Mouse (Mus musculus) mature B cell (primary cell): Measurements from ENCODE around the gene Btbd11.

Experiments
- in situ Hi-C: fragments of 300-500 bp; cut with MboI; formaldehyde crosslinking; loops from 2 replicates; pipeline ENCODE4 v1.14.3; 2019

The Btbd11 gene

DNA sequence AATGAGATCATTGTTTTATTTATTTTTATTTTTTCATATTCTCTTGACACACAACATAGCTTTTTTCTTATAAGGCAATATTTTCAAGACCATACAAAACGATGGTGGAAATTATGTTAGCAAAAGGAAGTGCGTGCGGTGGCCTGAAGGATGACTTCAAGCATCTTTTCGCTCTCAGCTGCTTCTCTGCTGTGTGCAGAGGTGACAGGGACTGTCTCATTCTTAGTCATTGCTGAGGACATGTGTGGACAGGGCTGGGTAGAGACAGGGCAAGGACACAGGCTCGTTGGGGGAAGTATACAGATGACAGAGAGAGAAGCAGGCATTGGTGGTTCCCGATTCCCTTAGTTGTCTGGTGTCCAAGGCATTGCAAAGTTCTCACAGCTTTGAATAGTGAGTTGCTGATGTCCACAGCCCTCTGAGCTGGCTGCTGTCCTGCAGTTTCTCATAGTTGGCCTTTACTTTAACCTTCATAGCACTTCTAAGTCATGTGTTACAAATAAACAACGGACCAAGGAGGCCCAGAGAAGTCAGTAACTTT, 135.7 kb downstream of the Btbd11 start:
- in situ Hi-C loops: no loop called here

DNA sequence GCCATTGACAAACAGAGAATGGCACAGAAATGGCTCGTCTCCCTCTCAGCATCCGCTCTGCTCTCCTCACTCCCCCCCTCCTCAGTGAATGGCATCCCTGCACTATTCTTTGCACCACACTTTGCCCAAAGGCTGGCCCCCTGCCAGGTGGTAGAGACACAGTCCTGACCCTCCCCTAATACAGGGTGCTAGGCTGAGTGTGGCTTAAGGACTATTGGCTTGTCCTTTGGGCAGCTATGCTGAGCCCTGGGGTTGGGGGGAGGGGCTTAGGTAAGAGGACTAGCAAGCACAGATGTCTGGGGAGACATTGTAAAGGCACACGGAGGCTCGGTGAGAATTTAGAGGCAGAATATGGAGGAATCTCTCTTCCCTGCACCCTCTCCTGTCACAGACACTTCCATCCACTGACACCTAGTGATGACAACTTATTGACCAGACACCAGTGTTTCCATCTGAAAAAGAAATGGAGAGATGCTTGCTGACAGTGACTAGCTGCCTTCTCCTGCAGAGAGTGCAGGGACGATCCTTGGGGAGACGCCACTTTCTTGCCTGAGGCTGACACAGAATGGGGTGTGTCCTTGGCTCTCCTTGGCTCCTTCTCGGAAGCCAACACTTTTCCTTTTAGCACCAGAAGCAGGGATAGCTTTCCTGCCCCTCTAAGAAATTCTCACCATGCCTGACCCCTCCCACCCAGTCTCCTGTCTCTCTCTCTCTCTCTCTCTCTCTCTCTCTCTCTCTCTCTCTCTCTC, 138.8 kb downstream of the Btbd11 start:
- in situ Hi-C loops: no loop called here

DNA sequence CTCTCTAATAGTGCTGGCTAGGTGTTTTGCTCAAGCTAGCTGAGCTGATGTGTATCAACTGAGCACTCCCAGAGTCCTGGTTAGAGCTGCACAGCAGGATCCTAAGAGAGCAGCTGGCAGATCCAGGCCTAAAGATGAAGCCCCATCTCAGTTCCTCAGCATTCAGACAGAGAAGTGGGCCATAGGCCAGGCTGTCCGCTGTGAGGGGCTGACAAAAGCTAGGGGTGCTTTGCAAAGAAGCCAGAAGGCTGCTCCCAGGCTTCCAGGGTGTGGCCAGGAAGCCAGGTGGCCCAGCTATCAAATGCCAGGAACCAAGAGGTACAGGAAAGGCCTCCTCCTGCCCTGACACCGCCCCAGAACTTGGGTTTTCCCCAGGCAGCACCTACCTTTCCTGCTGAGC, 140.0 kb downstream of the Btbd11 start:
- in situ Hi-C loops: no loop called here

DNA sequence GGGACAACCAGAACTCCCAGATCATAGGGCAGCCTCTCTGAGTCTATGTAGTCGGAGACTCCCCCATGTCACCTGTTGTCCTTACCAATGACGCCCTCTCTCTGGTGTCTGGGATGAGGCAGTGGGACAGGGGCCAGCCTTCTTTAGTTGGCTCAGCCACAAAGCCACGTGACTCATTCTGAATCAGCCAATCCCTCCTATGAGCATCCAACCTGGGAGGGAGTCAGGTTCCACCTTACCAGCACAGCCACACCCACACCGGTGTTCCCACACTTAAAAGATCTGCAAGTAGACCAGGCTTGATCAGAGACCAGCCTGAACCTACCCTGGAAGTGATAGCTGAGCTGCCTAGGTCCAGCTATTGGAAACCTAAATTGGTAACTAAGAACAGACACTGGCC, 141.1 kb downstream of the Btbd11 start:
- in situ Hi-C loops: no loop called here

DNA sequence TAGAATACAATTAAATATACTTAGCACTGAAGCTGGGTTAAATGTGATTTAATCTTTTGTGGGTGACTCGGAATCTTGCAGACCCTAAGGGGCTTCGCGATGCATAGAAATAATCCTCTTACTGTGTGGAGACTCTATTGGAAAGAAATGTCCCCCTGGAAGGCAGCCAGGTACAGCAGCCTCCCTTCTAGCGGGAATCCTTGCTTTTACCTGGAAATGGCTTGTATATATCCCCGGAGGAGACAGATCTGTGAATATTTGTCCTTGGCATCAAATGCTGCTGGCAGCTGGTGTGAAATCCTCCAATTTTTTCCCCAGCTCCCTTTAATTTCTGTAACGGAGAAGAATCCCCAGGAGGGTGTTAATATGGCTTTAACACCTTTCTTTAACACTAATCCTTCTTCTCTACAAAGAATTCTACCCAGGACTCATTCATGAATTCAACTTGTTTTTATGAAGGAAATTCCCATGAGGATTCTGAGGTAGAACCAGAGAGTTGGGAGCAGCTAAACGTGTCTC, 146.6 kb downstream of the Btbd11 start:
- in situ Hi-C loops: no loop called here

DNA sequence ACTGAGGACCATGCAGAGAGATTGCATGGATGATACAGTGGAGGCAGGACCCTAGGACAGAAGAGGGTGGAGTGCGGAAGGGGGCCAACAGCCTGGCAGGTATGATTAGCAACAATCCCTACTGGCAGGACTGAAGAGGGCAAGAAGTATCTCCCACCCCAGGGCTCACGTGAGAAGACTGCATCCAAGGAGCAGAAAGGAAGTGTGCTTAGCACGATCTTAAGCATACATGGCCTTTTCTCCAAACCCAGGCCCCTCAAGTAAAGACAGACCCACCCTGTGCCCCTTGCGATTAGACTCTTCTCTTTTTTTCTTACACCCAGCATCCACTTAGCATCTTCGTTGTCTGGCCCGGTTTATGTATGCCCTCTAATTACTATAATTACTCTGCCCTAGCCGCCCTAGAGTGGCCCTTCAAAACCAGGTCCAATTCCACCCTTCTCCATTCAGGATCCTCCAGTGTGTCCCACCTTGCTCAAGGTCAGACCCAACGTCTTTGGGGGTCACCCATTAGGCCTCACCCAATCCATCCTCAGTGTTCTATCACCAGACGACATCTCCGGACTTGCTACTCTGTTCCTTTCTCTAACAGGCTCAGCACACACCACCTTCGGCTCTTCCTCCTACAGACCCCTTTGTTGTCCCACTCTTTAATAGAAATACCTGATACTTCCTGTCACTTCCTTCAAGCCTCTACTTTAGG, 151.6 kb downstream of the Btbd11 start:
- in situ Hi-C loops: no loop called here

DNA sequence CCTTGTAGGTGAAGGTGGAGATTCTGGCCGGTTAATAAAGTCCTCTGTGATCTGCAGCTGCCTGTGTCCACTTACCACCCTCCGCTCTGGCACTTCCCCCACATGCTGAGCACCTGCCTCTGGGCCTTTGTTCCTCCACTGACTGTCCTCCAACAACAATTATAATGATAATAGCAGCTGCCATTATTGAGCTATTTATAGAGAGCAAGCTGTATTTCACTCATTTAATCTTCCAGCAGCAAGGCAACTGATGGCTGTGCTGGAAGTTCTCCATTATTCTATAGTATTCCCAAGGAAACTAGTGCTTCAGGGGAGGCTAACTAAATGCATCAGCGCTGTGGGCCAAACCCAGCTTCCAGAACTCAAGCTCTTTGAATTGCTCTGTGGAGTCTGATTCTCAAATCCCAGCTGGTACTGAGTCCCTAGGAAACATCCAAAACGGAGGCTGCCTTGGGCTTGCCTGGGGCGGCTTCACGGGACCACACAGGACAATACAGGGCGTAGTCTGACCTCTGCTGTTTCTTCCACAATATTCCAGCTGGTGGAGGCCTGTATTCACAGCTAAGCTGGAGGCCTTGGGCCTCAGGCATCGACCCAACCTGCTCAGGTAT, 153.0 kb downstream of the Btbd11 start:
- in situ Hi-C loops: no loop called here

DNA sequence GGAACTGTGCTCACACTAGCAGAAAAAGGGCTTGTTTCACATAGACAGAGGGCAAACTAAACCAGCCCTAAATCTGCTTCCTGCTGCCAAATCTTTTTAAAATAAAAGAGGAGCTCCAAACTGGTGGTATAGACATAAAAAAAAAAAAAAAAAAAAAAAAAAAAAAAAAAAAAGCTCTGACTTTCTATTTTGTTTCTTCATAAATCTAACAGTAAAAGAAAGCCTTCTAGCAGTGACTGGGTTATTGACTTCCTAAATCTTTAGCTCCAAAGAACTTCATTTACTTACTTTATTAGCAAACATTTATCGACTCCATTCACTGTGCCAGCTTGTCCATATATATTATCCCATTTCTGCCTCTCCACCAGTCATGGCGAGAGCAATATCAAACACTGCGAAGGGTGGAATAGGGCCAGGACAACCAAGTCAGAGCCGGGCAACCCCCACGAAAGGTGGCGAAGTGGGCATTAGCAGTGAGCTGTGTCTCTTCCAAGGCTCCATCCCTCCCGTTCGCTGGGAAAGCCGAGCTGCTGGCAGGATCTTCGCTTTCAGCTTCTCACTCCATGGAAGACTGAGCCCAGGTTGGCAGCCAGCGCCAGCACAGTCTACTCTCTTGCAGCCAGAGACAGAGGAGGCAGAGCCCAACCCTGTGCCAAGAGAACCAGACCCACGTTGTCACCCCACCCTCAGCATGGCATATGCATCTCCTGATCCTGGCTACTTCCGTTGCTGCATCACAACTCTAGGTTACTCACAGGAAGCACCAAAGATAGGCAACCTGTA, 153.9 kb downstream of the Btbd11 start:
- in situ Hi-C loops: no loop called here

DNA sequence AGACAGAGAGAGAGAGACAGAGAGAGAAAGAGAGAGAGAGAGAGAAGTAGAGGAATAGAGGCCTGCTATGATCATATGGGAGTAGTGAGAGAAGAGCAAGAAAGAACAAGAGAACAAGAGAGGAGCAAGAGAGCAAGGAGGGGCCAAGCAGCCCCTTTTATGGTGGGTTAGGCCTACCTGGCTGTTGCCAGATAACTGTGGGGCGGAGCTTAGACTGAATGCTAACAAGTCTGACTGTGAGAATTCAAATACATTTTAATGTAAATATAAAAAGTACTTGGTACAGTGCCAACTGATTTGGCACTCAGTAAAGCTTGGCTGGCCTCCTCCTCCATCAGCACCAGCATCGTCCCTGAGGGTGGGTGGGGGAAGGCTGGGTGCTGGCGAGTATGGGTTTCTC, 154.9 kb downstream of the Btbd11 start:
- in situ Hi-C loops: no loop called here

DNA sequence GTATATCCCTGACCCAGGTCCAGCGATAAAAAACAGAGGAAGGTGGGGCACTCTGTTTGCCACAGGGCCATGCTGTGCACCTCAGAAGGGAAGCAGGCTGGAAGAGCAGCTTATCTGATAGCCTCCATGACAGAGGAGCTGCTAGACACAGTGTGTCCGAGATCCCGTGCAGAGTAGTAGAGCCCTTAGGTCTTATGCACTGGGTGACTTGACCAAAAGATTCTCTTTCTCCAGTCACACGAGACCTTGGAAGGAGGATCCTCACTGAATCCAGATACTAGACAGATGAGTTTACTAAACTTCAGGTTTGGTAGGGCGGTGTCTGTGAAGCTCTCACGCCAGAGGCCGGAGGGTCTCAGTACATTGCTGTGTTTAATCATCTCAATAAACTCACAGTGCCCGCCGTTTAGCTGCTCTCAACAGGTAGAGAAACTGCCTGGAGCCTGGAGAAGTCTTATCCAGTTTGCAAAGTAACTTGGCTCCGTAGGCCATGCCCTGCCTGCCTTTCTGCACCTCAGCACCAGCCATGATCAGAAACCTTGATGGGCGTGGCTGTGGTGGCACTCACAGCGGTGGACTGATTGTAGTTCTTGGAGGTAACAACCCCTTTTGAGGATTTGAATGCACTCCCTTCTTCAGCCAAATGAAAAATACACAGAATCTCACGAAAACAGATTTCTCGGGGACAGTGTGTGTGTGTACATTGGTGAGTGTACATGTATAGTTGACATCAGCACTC, 155.4 kb downstream of the Btbd11 start:
- in situ Hi-C loops: no loop called here

DNA sequence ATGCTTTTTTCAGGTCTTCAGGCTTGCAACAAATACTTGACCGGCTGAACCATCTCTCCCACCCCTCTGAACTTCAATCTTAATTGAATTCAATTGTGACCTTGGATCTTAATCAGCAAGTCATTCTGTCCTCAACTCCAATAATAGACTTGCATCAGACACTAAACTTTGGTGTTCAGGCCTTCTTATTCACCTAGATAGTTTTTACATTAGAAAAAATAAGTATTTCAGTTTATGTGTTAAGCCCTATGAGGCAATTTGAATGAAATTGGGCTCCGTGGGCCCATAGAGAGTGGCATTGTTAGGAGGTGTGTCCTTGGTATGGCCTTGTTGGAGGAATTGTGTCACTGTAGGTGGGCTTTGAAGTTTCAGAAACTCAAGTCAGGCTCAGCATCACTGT, 156.7 kb downstream of the Btbd11 start:
- in situ Hi-C loops: no loop called here

DNA sequence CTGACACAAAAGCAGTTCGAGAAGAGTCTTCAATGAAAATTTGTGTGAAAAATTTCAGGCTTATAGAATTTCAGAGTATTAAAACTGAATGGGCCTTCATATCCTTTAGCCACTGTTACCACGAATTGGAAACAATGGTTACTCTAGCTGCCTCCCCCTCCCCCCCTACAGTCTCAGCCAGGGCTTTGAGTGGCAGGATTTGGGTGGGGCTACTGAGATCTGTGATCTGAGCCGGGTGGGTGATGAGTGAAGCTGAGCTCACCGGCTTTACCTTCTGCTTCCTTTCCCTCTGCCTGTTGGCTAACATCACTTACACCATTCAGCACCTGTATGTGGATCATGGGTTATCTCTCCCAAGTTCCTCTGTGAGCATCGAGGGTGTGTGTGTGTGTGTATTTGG, 158.4 kb downstream of the Btbd11 start:
- in situ Hi-C loops: no loop called here

DNA sequence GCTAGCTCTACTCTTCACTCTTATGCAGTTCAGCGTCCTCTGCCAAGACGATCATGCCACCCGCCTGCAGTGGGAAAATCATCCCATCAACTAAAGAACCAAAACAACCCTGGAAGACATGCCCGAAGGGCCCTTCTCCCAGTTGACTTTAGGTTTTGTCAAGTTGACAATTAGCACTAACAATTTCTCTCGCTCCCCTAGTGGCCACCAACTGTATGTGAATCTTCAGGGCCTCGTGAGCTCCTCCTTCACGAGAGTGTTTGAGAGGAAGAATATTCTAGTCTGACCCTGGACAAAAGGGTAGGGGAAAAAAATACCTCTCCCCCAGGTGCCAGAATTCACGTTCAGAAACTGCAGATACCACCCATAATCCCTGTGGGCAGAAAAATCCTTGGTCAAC, 168.6 kb downstream of the Btbd11 start:
- in situ Hi-C loops: no loop called here

DNA sequence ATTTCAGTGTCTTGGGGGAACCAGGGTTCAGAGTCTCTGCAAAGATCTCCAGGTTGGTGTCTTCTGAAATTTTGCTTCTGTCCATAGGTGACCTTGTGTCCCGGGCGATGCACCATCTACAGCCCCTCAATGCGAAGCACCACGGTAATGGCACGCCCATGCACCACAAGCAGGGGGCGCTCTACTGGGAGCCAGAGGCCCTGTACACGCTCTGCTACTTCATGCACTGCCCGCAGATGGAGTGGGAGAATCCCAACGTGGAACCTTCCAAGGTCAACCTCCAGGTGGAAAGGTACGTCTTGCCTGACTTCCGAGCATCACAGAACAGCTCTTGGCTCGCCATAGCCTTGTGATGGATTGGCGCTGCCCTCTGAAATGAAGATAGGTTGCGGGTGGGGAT, 174.8 kb downstream of the Btbd11 start:
- in situ Hi-C loops: no loop called here

DNA sequence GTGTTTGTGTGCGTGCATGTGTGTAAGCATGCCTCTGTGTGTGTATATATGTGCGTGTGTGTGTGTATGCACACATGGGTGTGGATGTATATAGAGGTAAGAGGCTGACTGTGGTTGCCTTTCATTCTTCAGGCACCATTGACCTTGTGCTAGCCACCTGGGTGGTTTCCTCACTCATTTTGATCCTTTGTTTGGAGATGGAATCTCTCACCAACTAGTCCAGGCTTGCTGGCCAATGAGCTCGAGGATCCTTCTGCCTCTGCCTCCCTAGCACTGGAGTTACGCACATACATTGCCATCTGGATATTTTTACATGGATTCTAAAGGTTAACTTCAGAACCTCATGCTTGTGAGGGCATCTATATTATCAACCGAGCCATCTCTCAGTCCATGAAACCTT, 184.8 kb downstream of the Btbd11 start:
- in situ Hi-C loops: no loop called here

DNA sequence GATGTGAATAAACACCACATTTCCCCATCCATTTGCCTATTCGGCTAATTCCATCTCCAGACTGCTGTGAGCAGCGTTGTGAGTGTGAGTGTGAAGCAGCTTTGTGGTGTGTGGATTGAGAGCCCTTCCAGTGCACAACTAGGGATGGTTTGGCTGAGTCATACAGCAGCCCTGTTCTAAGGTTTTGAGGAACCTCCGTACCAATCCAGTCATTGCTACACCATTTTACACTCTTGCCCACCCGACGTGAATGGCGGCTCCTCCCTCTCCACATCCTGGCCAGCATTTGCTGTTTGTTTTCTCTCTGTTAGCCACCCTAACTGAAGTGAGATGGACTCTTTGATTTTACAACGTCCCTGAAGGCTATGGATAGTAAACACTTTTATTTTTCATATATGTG, 186.0 kb downstream of the Btbd11 start:
- in situ Hi-C loops: no loop called here

DNA sequence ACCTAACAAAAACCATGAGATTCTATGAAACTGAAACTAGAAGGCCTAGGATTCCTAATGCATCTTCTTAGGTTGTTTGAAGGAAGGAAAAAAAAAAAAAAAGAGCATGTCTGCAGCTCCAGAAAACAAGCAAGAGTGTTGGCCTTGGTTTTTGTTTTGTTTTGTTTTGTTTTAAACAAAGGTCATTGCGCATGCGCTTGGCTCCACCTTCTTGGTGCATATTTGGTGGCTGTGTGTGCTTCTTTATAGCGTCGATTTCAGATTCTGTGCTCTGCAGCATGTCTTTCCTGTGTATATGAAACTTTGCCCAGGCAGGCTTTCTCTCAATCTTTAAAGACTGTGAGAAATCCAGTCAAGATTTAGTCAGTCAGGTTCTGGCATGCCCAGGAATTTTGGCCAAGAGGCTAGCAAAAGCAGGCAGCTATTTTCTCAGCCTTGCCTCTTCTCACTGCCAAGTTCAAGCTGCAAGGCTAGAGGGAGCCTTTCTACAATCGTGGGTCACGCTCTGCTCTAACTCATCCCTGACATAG, 191.3 kb downstream of the Btbd11 start:
- in situ Hi-C loops: no loop called here

DNA sequence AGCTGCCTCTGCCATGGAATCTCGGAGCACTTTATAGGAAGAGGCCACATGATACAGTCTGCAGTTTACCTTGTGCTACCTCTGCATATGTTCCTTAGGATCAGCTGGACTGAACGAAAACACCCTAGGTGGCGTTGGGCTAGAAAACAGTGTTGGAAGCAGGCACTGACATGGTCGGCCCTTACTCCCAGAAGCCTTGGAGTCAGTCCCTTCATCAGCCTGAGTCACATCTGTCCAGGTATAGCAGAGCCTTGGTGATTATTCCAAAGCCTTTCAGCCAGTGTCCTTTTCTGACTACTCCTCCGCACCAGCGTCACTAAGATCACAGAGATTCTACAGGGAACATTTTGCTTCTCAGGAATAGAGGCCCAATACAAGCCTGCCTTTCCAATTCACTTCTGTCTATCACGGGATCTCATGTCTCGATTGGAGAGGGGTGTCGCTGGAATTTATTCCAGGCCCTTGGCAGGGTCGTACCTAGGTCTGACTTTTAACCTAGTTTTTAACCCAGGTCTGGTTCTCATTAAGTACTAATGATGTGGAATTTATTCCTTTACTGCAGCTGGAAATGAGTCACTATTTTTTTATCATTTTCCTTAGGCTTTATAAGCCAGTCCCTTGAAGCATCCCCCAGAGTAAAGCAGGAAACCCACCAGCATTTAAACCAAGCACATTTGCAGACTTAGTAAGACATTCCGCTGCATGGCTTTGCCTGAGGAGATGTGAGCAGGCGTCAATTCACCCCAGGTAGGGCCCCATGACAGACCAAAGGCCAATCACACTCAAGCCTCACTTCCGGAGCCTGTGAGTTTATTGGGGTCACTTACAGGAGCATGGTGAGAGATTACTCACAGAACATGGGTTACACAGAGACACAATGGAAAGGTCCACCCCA, 192.2 kb downstream of the Btbd11 start:
- in situ Hi-C loops: no loop called here

DNA sequence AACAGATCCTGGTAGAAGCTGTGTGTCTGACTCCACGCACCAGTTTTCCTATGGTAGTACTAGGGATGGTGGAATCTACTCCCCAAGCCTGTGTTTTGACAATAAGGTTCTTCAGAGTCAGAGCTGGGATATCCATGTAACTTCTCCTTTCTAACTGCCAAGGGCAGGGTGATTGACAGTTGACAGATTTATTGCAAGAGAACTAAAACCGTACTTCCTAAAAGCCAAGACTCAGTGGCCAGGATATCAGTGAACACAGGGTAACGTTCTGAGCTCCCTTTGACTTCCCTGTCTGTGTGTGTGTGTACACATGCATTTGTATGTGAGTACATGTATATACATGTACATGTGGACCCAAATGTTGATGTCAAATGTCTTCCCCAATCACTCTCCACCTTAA, 201.1 kb downstream of the Btbd11 start:
- in situ Hi-C loops: no loop called here

DNA sequence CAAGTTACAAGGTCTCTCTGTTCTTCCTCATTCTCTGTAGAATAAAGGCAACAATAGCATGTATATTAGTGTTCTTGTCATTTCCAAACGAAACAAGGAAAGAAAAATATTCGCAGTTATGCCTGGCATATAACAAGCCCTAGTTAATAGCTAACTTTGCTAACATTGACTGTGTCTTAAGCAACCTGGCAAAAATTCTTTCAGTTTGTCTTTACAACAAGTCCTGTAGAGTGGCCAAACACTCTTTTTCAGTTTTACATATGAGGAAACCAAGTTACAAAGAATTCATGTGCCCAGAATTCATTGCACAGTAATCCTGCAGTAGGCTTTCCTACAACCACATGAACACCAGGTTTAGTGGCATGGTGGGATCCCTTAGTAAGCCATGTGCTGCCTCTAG, 203.4 kb downstream of the Btbd11 start:
- in situ Hi-C loops: no loop called here
